Mouse (Mus musculus) spleen, adult 12 weeks (tissue): ENCODE data around the gene Aldh4a1.
A peak's percentile ranks its signal among the peaks of the same experiment; 100 is the strongest.

ENCODE experiments used
- DNase-seq: peaks from one replicate; pipeline ENCODE4 v3.0.0; 2022; ENCODE audit warnings: low spot score

The Aldh4a1 gene

GRCm38 (mm10) chr4:139623434-139624115 is 909 bp downstream of the Aldh4a1 start:
- DNase-seq = no peak

GRCm38 (mm10) chr4:139624116-139624489 is 1.4 kb downstream of the Aldh4a1 start:
- DNase-seq = no peak

GRCm38 (mm10) chr4:139624706-139625105 is 2.0 kb downstream of the Aldh4a1 start:
- DNase-seq = no peak

- DNase-seq = no peak
Observed at GRCm38 (mm10) chr4:139627361-139627760, 4.7 kb downstream of the Aldh4a1 start.

GRCm38 (mm10) chr4:139630171-139630570 is 7.5 kb downstream of the Aldh4a1 start:
- DNase-seq = no peak

- no peak for DNase-seq
Observed at GRCm38 (mm10) chr4:139631141-139631540, 8.5 kb downstream of the Aldh4a1 start.

- no peak for DNase-seq
Observed at GRCm38 (mm10) chr4:139631569-139632253, 9.0 kb downstream of the Aldh4a1 start.

- DNase-seq = no peak
Observed at GRCm38 (mm10) chr4:139632254-139632580, 9.6 kb downstream of the Aldh4a1 start.

GRCm38 (mm10) chr4:139636373-139636772 is 13.7 kb downstream of the Aldh4a1 start:
- peak; percentile 48 for DNase-seq

GRCm38 (mm10) chr4:139637847-139638246 is 15.2 kb downstream of the Aldh4a1 start:
- DNase-seq = no peak

- DNase-seq = no peak
Observed at GRCm38 (mm10) chr4:139638356-139638755, 15.7 kb downstream of the Aldh4a1 start.

GRCm38 (mm10) chr4:139639801-139640200 is 17.1 kb downstream of the Aldh4a1 start:
- no peak for DNase-seq

GRCm38 (mm10) chr4:139640333-139640732 is 17.7 kb downstream of the Aldh4a1 start:
- DNase-seq = no peak

GRCm38 (mm10) chr4:139640775-139641174 is 18.1 kb downstream of the Aldh4a1 start:
- DNase-seq = no peak

GRCm38 (mm10) chr4:139641829-139642425 is 19.3 kb downstream of the Aldh4a1 start:
- DNase-seq = no peak

- DNase-seq = peak; percentile 53
Observed at GRCm38 (mm10) chr4:139643972-139644371, 21.3 kb downstream of the Aldh4a1 start.

GRCm38 (mm10) chr4:139646916-139647315 is 24.2 kb downstream of the Aldh4a1 start:
- DNase-seq = no peak

- DNase-seq = no peak
Observed at GRCm38 (mm10) chr4:139650086-139650743, 27.5 kb downstream of the Aldh4a1 start.

- no peak for DNase-seq
Observed at GRCm38 (mm10) chr4:139650907-139651306, 28.2 kb downstream of the Aldh4a1 start.

GRCm38 (mm10) chr4:139653238-139653637 is 30.6 kb downstream of the Aldh4a1 start, which contains the start of gene Tas1r2:
Gene Tas1r2 (plus strand): TSS chr4:139653538.
- no peak for DNase-seq

GRCm38 (mm10) chr4:139661897-139662296 is 39.2 kb downstream of the Aldh4a1 start:
- no peak for DNase-seq

- DNase-seq = no peak
Observed at GRCm38 (mm10) chr4:139667632-139668031, 45.0 kb downstream of the Aldh4a1 start.

GRCm38 (mm10) chr4:139669847-139670246 is 47.2 kb downstream of the Aldh4a1 start:
- peak; percentile 34 for DNase-seq
